Comparison of ENCODE assay signal across 12 mouse cellular contexts in the genomic region with DNA sequence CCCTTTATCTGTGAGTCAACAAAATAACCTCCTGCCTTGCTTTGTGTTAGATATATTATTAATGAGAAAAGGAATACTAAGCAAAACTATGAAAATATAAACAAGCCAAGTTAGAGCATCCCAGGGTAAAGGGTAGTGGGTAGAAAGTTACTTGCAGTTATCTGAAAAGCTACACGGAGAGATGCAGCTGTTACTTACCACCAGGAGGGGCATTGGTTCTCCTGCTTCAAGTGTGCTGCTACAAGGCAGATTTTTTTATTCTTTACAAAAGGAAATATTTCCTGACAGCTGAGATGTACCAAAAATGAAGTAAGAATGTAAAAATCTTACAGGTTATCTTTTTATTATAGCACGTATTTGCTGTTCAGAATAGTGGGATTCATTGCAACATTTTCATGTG.
"Had no signal": no experiment of that assay in that cellular context is flagged by ENCODE, and none has a peak within 500 bp of the region (broad histone marks: within the 10 kb centered on the region; RNA-seq: fewer than 3 reads in every experiment).

No protein-coding gene starts in this region.

- H3K36me3 ChIP-seq: kidney, embryonic 15.5 days; limb, embryonic 15.5 days; liver, embryonic 12.5 days; midbrain, embryonic 12.5 days; neural tube, embryonic 15.5 days had no signal

- H3K9me3 ChIP-seq: kidney, embryonic 15.5 days; limb, embryonic 15.5 days; liver, embryonic 12.5 days; midbrain, embryonic 12.5 days had no signal

- H3K27me3 ChIP-seq: kidney, embryonic 15.5 days; limb, embryonic 15.5 days; liver, embryonic 12.5 days; midbrain, embryonic 12.5 days; neural tube, embryonic 15.5 days had no signal

- H3K4me2 ChIP-seq: kidney, embryonic 15.5 days; limb, embryonic 15.5 days; liver, embryonic 12.5 days; midbrain, embryonic 12.5 days; neural tube, embryonic 15.5 days had no signal

- H3K4me1 ChIP-seq: kidney, embryonic 15.5 days; limb, embryonic 15.5 days; liver, embryonic 12.5 days; midbrain, embryonic 12.5 days; neural tube, embryonic 15.5 days had no signal

- DNase-seq: kidney, adult 11 months; kidney, postnatal 36 days; right cerebral cortex, adult 18-20 months; right cerebral cortex, postnatal 25 days; thymus, adult 18-20 months; thymus, postnatal 14 days had no signal

- ATAC-seq: liver, embryonic 12.5 days had no signal

- H3K9ac ChIP-seq: kidney, embryonic 15.5 days; limb, embryonic 15.5 days; liver, embryonic 12.5 days; midbrain, embryonic 12.5 days; neural tube, embryonic 15.5 days had no signal

- H3K27ac ChIP-seq: kidney, embryonic 15.5 days; limb, embryonic 15.5 days; liver, embryonic 12.5 days; midbrain, embryonic 12.5 days; neural tube, embryonic 15.5 days had no signal

- H3K4me3 ChIP-seq: kidney, embryonic 15.5 days; limb, embryonic 15.5 days; liver, embryonic 12.5 days; midbrain, embryonic 12.5 days; myocyte; neural tube, embryonic 15.5 days had no signal
